Mouse (Mus musculus) ovary, postnatal 14 days (tissue): ENCODE results near the gene Mycbp.
A peak's percentile ranks its signal among the peaks of the same experiment; 100 is the strongest.

ENCODE experiments used
- DNase-seq: peaks from one replicate; pipeline ENCODE4 v3.0.0; 2022; ENCODE audit warnings: low spot score

Mycbp gene

GRCm38 (mm10) chr4:123904333-123905125, at the start of gene Mycbp:
TSS of gene Mycbp (plus strand) at chr4:123904832.
- peak; percentile 99 for DNase-seq

- DNase-seq: no peak
Measured at GRCm38 (mm10) chr4:123856888-123857287, 47.7 kb upstream of the Mycbp start.

- no peak for DNase-seq
Measured at GRCm38 (mm10) chr4:123858090-123858489, 46.5 kb upstream of the Mycbp start.

- DNase-seq: no peak
Measured at GRCm38 (mm10) chr4:123859379-123859778, 45.3 kb upstream of the Mycbp start, which contains the start of gene 4933427I04Rik. TSS of gene 4933427I04Rik (plus strand) at chr4:123859679.

- DNase-seq: no peak
Measured at GRCm38 (mm10) chr4:123859803-123860202, 44.8 kb upstream of the Mycbp start.

GRCm38 (mm10) chr4:123860621-123861020, 44.0 kb upstream of the Mycbp start:
- no peak for DNase-seq

- no peak for DNase-seq
Measured at GRCm38 (mm10) chr4:123893726-123894125, 10.9 kb upstream of the Mycbp start.

GRCm38 (mm10) chr4:123894295-123894694, 10.3 kb upstream of the Mycbp start:
- DNase-seq: no peak

GRCm38 (mm10) chr4:123898696-123899095, 5.9 kb upstream of the Mycbp start:
- peak; percentile 43 for DNase-seq

- no peak for DNase-seq
Measured at GRCm38 (mm10) chr4:123903432-123903831, 1.2 kb upstream of the Mycbp start.

GRCm38 (mm10) chr4:123905126-123905668, 565 bp downstream of the Mycbp start:
- DNase-seq: peak; percentile 35

- DNase-seq: no peak
Measured at GRCm38 (mm10) chr4:123911503-123911902, 6.9 kb downstream of the Mycbp start.

- no peak for DNase-seq
Measured at GRCm38 (mm10) chr4:123912431-123912830, 7.8 kb downstream of the Mycbp start.

- peak; percentile 100 for DNase-seq
Measured at GRCm38 (mm10) chr4:123916748-123917547, 12.3 kb downstream of the Mycbp start, which contains the start of gene Rragc. TSS of gene Rragc (plus strand) at chr4:123917446.

GRCm38 (mm10) chr4:123917548-123918140, 13.0 kb downstream of the Mycbp start, which contains the start of gene 4930535I16Rik:
TSS of gene 4930535I16Rik (minus strand) at chr4:123918022.
- DNase-seq: peak; percentile 17

- no peak for DNase-seq
Measured at GRCm38 (mm10) chr4:123918851-123919250, 14.2 kb downstream of the Mycbp start.

- no peak for DNase-seq
Measured at GRCm38 (mm10) chr4:123921055-123921565, 16.5 kb downstream of the Mycbp start.

- no peak for DNase-seq
Measured at GRCm38 (mm10) chr4:123927961-123928360, 23.3 kb downstream of the Mycbp start.

GRCm38 (mm10) chr4:123929994-123930393, 25.4 kb downstream of the Mycbp start:
- no peak for DNase-seq

GRCm38 (mm10) chr4:123934306-123934705, 29.7 kb downstream of the Mycbp start:
- DNase-seq: no peak

- DNase-seq: no peak
Measured at GRCm38 (mm10) chr4:123936059-123936458, 31.4 kb downstream of the Mycbp start.

- peak; percentile 79 for DNase-seq
Measured at GRCm38 (mm10) chr4:123939838-123940237, 35.2 kb downstream of the Mycbp start.
